In the genomic region with DNA sequence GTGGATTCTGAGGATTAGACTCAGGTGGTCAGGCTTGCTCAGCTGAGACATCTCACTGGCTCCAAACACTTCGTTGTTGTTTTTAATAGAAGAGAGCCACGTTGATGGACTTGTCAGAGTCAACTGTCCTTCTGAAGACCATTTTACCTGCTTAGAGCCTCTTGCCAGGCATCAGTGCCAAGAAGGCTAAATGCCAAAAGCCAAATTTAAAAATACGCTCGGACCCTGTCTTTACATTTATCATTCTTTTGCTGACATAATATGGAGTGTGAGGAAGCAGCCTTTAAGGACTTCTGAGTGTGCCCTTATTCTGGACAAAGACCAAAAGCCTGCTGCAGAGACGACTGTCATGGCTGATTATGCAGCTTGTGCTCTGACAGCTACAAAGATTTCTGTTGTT, we compare ENCODE assay signal across 19 mouse cellular contexts. TPM values are rescaled to one million over a fixed set of nuclear protein-coding genes. Genes with fewer than 3 reads are reported as not detected.
DNase-seq lines count a peak whose midpoint lies in the region; ATAC-seq and TF ChIP-seq lines count a peak whose summit lies in the region.
"Had no signal": no experiment of that assay in that cellular context is flagged by ENCODE, and none has a peak within 500 bp of the region (broad histone marks: within the 10 kb centered on the region; RNA-seq: fewer than 3 reads in every experiment).

No protein-coding gene starts in this region.

- H3K27me3 ChIP-seq in cerebellum, adult 2 months (ENCODE audit: control insufficient read depth, insufficient read depth, low read length), result no peaks in the 10 kb centered on the region
- no peaks in the 10 kb centered on the region for H3K27me3 ChIP-seq in small intestine, adult 2 months (ENCODE audit: control insufficient read depth, insufficient read depth, low read length)
- H3K27me3 ChIP-seq: embryonic facial prominence, embryonic 12.5 days; forebrain, embryonic 13.5 days; forebrain, embryonic 15.5 days had no signal

- 13% methylated on average over 5 of the region's 5 CpGs for WGBS in cerebellum, adult 2 months
- WGBS in small intestine, adult 2 months, result 77% methylated on average over 5 of the region's 5 CpGs

- peaks cover 6% of the 10 kb centered on the region; the same call in 1 of the 2 replicates for H3K4me1 ChIP-seq in cerebellum, adult 2 months (ENCODE audit: control insufficient read depth, insufficient read depth, low read length)
- H3K4me1 ChIP-seq in small intestine, adult 2 months (ENCODE audit: control insufficient read depth, insufficient read depth, insufficient read length, low read length), result peaks cover 14% of the 10 kb centered on the region

- DNase-seq in cerebellum, adult 2 months, result peak; percentile 22 to 33
- peak; percentile 45 for DNase-seq in cerebellum, adult 9-11 months
- no peak for DNase-seq in cerebellum, adult 11 months
- peak; percentile 29 to 36 for DNase-seq in cerebellum, postnatal 25 days
- DNase-seq in layer of hippocampus, adult 8-10 months (ENCODE audit: low spot score in 2 of 2), result no peak
- DNase-seq: adrenal gland, adult 2 months; adrenal gland, postnatal 10 days; adrenal gland, postnatal 25 days; forebrain, postnatal 0 days had no signal

- peaks cover 32% of the 10 kb centered on the region for H3K36me3 ChIP-seq in small intestine, adult 2 months (ENCODE audit: control insufficient read depth, insufficient read depth, low read length)

- ATAC-seq in cerebellum, adult (ENCODE audit: insufficient number of reproducible peaks, low FRiP score, low TSS enrichment), result no peak
- ATAC-seq: forebrain, embryonic 13.5 days; forebrain, embryonic 15.5 days; forebrain, postnatal 0 days had no signal

- TF ChIP-seq POLR2A in cerebellum, adult 2 months (IDR thresholded peaks at IDR 0.05; ENCODE audit: borderline replicate concordance, insufficient read depth, low read length), result no peak
- TF ChIP-seq POLR2A in small intestine, adult 2 months (IDR thresholded peaks at IDR 0.05; ENCODE audit: low read depth, low read length), result no peak

- no peak overlapping the region for H3K4me3 ChIP-seq in cerebellum, adult 2 months (replicated peaks; ENCODE audit: insufficient read depth, low read depth, low read length)
- peak overlapping the region; percentile 10; the same call in 1 of the 2 replicates for H3K4me3 ChIP-seq in small intestine, adult 2 months (ENCODE audit: low read depth, low read length)
- H3K4me3 ChIP-seq: embryonic facial prominence, embryonic 10.5 days; embryonic facial prominence, embryonic 12.5 days; forebrain, embryonic 13.5 days; forebrain, embryonic 15.5 days had no signal

- no peak overlapping the region for H3K27ac ChIP-seq in cerebellum, adult 2 months (ENCODE audit: insufficient read depth, low read length)
- no peak overlapping the region for H3K27ac ChIP-seq in small intestine, adult 2 months (ENCODE audit: insufficient read depth, low read depth, low read length)
- H3K27ac ChIP-seq: embryonic facial prominence, embryonic 10.5 days; embryonic facial prominence, embryonic 12.5 days; forebrain, embryonic 13.5 days; forebrain, embryonic 15.5 days had no signal

- no peak for TF ChIP-seq CTCF in cerebellum, adult 2 months (IDR thresholded peaks at IDR 0.05; ENCODE audit: borderline replicate concordance, insufficient read depth, low read depth, low read length)
- no peak for TF ChIP-seq CTCF in small intestine, adult 2 months (IDR thresholded peaks at IDR 0.05; ENCODE audit: extremely low read depth, insufficient read length, insufficient replicate concordance, low read depth, low read length)

RNA-seq across cellular contexts. Expression of a gene that starts 5.0 kb away (rescaled TPM):
- polyA plus RNA-seq in cerebellum, adult 2 months (2012; rRNA removed), result 51.0 and 51.2 TPM in 2 replicates
- polyA plus RNA-seq in small intestine, adult 2 months (2012; rRNA removed), result 82.5 and 182 TPM in 2 replicates
- 10 to 100 TPM; 63.5 to 77.5 (median 67.4) TPM for total RNA-seq in layer of hippocampus, adult 8-10 months (2022)

RNA-seq across cellular contexts. Expression of a gene that starts 5.1 kb away (rescaled TPM):
- 546 and 554 TPM in 2 replicates for polyA plus RNA-seq in cerebellum, adult 2 months (2012; rRNA removed)
- 15.7 and 27.2 TPM in 2 replicates for polyA plus RNA-seq in small intestine, adult 2 months (2012; rRNA removed)
- total RNA-seq in layer of hippocampus, adult 8-10 months (2022), result 1,000 to 10,000 TPM; 1,589 to 1,685 (median 1,649) TPM

RNA-seq across cellular contexts. Expression of a gene that starts 22.3 kb away (rescaled TPM):
- polyA plus RNA-seq in cerebellum, adult 2 months (2012; rRNA removed), result not detected in 2 replicates
- polyA plus RNA-seq in small intestine, adult 2 months (2012; rRNA removed), result not detected in 2 replicates
- not detected for total RNA-seq in layer of hippocampus, adult 8-10 months (2022)
- total RNA-seq: adrenal gland, adult 2 months; adrenal gland, postnatal 10 days; adrenal gland, postnatal 25 days; adrenal gland, postnatal 4 days; MEL had no signal
- polyA plus RNA-seq: adrenal gland, adult 2 months; C2C12; cortical plate, adult 2 months; embryonic facial prominence, embryonic 10.5 days; embryonic facial prominence, embryonic 12.5 days had no signal

Comparison
In these comparisons a context has a peak if more than half of its experiments do, and no peak if none do; other contexts are left out.
1. DNase-seq: peak in cerebellum, adult 2 months (2 of 2), cerebellum, adult 9-11 months (single experiment) and cerebellum, postnatal 25 days (2 of 2); none in cerebellum, adult 11 months (single experiment) and layer of hippocampus, adult 8-10 months (0 of 2).
2. RNA of a gene that starts 5.1 kb away (polyA plus RNA-seq): 546 to 554 TPM in cerebellum, adult 2 months; 15.7 to 27.2 TPM in small intestine, adult 2 months; every median in the first group is over 10 times any median in the second.